ENCODE assay signal across 16 mouse cellular contexts in genomic region chr3:42738910-42739309, GRCm38 (mm10).
"Had no signal": no experiment of that assay in that cellular context is flagged by ENCODE, and none has a peak within 500 bp of the region (broad histone marks: within the 10 kb centered on the region; RNA-seq: fewer than 3 reads in every experiment).

No protein-coding gene starts in this region.

- H3K9ac ChIP-seq: neural tube, embryonic 12.5 days; neural tube, embryonic 13.5 days; neural tube, embryonic 15.5 days; stomach, embryonic 15.5 days had no signal

- H3K27ac ChIP-seq: neural tube, embryonic 12.5 days; neural tube, embryonic 13.5 days; neural tube, embryonic 15.5 days; stomach, embryonic 15.5 days; stomach, postnatal 0 days had no signal

- H3K36me3 ChIP-seq: neural tube, embryonic 12.5 days; neural tube, embryonic 13.5 days; neural tube, embryonic 15.5 days; stomach, embryonic 15.5 days had no signal

- H3K27me3 ChIP-seq: neural tube, embryonic 12.5 days; neural tube, embryonic 13.5 days; neural tube, embryonic 15.5 days; stomach, embryonic 15.5 days had no signal

- H3K9me3 ChIP-seq: neural tube, embryonic 12.5 days; neural tube, embryonic 13.5 days; neural tube, embryonic 15.5 days; stomach, embryonic 15.5 days had no signal

- H3K4me2 ChIP-seq: neural tube, embryonic 12.5 days; neural tube, embryonic 13.5 days; neural tube, embryonic 15.5 days; stomach, embryonic 15.5 days had no signal

- DNase-seq: retina, postnatal 1 day; right cerebral cortex, adult 18-20 months; right cerebral cortex, postnatal 14 days; right cerebral cortex, postnatal 25 days; spleen, adult 18-20 months; thymus, adult 18-20 months; thymus, adult 2 months; thymus, postnatal 14 days; thymus, postnatal 25 days; thymus, postnatal 36 days; thymus, postnatal 4 days had no signal

- H3K4me3 ChIP-seq: neural tube, embryonic 12.5 days; neural tube, embryonic 13.5 days; neural tube, embryonic 15.5 days; stomach, embryonic 15.5 days had no signal

- H3K4me1 ChIP-seq: neural tube, embryonic 12.5 days; neural tube, embryonic 13.5 days; neural tube, embryonic 15.5 days; stomach, embryonic 15.5 days had no signal
